Mouse (Mus musculus) thymus, adult 2 months (tissue): ENCODE measurements around the gene Sox10.

ENCODE experiments used
- CTCF ChIP-seq: fragments of 200-500 bp; IDR thresholded peaks from 2 replicates; pipeline ENCODE4 v1.5.1; 2012; ENCODE audit warnings: mild to moderate bottlenecking, control low read depth, low read length, moderate library complexity, borderline replicate concordance; ENCODE audit not compliant: control insufficient read depth, poor library complexity, insufficient read depth; ENCODE audit errors: extremely low read depth
- POLR2A ChIP-seq: fragments of 200-500 bp; IDR thresholded peaks from 2 replicates; pipeline ENCODE4 v1.6.1; 2012; ENCODE audit warnings: mild to moderate bottlenecking, low read length, control low read depth, moderate library complexity; ENCODE audit not compliant: control insufficient read depth, poor library complexity, insufficient read depth; ENCODE audit errors: extremely low read depth

DNA sequence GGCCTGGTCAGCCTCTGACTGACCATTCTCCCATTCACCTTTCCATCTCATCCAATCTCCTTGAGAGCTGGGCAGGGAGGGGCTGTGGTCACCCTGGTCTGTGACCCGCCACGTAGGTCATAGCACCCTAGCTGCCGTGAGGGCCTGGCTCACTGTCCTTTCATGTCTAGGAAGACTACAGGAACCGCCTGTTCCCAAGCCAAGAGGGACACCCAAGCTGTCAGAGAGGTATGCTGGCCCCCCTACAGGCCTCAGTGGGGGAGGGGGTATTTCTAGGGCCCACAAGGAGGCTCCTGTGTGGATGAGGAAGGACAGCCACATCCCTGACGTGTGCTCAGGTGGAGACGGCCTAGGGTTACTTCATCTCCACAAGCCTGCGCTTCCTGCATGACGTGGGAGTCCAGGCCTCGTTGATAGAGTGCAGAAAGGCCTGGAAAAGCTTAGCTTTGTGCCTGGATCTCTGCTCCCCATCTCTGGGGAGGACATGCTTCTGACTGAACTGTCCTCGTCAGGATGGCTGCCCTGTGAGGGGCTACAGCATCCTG, 40.6 kb downstream of the Sox10 start:
- no peak for TF ChIP-seq POLR2A
- TF ChIP-seq CTCF: no peak
